Mouse (Mus musculus) erythroblast, adult 5-6 weeks (primary cell): Measurements from ENCODE around the gene Ski. TPM values are rescaled to one million over a fixed set of nuclear protein-coding genes. Genes with fewer than 3 reads are reported as not detected.

ENCODE experiments used
- ATAC-seq: replicated peaks from 2 replicates; pipeline ENCODE4 v1.8.0; 2016; ENCODE audit warnings: moderate number of reproducible peaks, mild to moderate bottlenecking, moderate TSS enrichment, inconsistent platforms; ENCODE audit not compliant: poor library complexity, low FRiP score, severe bottlenecking
- total RNA-seq, 2 experiments: library from RNA; stranded (forward) in 1 of 2; stranded (reverse) in 1 of 2; fragments of 150-400 nt in 1 of 2; fragments of 200-764, 138-1000 nt in 1 of 2; gene quantifications; 2 replicates each; pipeline versions ENCODE4 v1.2.3 to v1.2.4; 2015 to 2017; ENCODE audit warnings: low replicate concordance in 2 of 2

Gene Ski
- total RNA-seq, 2 experiments from 2014 or later = 3.4 to 10.8 TPM

DNA sequence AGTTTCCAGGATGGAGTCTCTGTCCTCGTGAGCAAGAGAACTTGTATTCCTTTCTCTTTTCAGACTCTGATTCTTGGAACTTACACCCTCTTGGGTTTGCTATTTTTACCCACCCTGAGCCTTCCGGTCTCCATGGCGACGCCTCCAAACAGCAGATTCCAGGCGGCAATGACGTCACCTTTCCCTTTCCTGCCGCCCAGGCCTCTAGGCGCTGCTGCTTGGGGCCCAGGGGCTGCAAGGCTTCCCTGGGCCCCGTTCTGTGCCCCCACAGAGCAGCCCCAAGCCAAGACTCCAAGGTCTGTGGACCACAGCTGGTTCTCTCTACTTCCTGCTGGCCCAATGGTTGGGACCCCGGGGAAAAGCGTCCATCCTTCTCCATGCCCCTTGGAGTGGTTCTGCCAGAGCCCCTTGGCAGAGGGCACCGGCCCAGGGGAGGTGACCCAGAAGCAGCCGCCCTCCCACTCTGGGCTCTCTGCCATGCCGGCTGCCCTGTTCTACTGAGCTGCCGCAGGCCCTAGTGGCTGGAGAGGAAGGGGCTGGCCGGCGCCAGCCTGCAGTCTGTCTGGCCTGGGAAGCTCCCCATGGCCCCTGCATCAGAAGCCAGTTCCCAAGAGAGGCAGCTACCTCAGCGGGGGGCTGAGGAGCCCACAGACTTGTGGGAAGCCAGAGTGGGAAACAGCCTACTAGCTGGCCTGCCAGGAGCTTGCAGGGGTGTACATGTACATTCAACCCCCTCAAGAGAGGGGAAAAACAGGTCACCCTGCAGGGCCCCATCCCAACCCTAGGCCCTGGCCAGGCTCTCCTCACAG, 13.1 kb upstream of the Ski start:
- ATAC-seq = no peak

DNA sequence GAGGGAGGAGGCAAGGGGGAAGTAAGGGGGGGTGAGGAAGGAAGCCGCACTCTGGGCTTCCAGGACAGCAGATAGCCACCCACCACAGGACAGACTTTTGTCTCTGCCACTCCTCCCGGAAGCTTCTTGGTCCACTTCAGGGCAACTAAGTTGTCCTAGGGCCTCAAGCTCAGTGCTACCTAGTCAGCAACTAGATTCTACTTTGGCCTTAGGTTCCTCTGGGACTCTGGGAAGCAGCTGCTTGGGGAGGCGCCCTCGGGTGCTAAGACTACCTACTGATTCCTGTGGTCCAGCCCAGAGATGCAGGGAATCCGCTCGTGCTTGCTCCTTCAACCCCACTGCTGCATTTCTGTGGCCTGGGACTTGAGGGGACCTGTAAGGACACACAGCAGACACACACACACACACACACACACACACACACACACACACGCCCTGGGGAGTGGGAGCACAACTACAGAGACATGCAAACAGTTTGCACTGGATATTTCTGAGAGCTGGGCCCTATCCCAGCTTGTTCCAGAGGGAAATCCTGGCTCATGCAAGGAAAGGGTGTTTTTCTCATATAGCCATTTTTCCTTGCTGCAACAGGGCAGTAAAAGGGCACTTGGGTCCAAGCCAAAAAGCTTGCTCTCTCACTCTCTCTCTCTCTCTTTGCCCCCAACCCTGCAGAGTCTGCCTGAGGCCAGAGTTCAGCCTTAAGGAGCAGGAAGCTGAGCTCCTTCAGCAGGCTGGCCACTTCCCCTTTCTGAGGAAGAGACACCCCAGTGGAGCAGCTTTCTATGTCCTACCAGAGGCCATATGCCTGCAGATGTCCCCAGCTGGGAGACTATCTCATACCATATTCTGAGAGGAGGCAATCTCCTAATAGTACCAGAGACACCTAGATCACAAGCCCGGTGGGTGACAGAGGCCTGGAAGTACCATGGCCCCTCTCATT, 12.2 kb upstream of the Ski start:
- no peak for ATAC-seq

DNA sequence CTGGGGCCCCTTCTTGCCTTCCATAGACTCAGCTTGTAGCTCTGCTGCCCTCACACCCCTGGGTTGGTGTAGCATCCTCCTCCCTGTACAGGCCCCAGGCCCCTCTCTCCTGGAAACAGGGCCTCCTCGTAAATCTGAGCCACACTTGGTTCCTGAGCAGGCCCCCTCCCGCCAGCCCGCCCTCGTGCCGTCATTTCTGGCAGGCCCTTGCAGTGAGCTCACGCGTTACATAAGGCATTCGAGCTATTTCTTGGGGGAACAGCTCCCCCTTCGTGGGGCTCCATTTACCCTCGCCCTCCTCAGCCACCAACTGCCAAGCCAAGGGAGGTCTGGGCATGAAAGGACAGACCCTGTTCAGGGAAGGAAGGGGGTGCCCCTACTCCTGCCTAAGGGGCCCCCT, 11.5 kb upstream of the Ski start:
- ATAC-seq = no peak

DNA sequence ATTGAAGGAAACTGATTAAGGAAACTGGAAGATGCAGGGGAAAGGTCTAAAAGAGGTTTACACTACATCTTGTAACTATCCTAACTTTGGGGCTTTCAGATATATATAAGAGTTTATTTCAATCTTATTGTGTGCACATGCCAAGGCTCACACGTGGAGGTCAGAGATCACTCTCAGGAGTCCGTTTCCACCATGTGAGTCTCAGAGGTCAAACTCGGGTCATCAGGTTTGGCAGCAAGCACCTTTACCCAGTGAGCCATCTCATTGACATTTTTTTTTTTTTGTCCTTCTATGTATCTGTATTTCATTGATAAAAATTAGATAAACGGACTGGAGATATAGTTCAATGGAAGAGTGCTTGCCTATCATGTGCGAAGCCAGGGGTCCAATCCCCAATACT, 6.1 kb upstream of the Ski start:
- ATAC-seq = no peak

DNA sequence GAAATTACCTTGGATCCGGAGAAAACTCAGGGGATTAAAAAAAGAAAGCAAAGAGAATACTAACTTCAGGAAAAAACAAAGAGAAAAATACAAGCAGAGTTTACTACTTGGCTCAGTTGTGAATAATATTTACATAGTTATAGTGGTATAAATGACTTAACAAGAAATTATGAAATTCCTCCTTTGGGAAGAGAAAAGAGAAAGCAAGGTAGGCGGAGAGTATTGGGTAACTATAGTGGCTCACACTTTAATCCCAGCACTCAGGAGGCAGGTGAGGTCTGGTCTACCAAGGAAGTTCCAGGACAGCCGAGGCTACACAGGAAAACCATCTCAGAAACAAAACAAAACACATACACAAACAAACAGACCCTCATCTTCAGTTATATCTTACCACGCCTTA, 5.6 kb upstream of the Ski start:
- ATAC-seq = no peak

DNA sequence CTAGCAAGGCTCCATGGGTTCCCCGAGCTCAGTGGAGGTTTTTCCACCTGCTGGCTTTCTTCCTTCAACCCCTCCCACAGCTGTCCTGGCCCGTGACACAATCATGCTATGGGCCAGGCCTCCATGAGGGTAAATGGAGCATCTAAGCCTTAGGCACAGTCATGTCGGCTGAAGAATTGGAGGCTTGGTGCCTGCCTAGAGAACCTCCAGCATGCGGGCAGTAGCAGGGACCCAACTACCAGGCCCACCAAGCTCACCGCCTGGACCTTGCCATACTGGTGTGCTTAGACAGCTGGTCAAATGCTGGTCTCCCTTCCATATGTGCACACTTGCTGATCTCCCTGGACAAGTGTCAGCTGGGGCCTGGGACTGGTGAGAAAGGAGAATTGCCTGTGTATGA, 3.5 kb upstream of the Ski start:
- no peak for ATAC-seq

DNA sequence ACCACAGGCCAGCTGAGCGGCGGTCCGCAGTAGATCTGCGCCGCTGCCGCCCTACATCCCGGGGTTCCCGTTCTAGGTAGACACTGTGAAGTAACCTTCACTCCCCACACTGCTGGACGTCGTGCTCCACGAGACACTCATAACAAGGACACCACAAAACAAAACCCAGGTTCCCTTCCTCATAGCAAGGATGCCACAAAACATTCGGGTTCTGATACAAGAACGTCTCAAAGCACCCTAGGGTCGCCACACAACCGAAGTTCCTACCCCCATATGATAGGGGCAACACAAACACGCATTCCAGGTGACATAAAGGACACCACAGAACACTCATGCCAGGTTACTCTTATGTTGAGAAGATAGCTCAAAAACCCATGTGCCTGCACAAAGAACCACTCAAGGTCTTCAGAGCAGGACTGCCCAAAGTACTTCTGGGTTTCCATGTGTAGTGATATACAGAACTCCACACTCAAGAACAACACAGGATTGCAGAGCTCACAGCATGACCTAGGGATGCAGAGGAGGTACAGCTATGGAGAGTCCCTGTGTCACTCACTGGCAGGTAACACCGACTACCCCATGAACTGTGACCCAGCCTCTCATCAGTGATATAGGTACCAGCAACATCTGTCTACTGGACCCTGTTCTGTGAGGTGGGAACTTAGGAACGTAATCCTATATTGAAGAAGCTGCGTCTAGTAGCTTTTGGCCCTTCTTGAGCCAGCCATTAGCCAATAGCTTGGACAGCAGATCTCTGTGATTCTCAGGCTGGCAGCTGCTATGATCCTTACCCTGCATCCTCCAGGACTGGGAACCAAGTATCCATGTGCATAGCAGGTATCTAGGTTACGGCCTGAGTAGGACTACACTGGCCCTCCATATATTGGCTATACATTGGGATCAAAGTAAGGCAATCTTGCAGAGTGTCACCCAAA, 1.5 kb upstream of the Ski start:
- ATAC-seq = no peak

DNA sequence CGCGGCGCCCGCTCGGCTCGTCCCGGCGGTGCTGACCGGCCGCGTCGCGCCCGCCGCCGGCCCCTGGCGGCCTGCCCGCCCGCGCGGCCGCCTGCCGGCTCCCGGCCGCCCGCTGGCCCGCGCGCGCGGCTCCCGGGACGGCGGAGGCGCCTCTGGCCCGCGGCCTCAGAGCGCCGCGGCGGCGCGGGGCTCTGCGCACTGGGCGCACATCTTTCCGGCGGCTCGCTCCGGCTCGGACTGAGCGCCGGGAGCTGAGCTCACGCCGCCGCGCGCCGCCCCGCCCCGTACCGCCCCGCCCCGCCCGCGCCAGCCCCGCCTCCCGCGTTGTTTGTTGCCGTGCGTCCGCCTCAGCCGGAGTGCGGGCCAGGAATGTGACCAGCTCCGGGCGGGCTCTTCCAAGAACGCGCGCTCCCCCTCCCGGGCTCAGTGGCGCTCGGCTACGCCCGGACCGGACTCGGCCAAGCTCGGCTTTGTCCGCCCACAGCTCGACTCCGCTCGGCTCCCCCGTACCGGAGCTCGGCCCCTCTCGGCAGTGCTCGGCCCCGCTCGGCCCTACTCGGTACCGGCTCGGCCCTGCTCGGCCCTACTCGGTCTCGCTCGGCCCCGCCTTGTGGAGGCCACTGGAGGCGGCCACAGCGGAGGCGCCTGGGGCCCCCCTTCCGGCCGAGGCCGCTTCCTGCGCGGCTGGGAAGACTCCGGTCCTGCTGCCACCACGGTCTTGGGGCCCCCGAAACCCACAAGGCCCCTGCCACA, 625 bp upstream of the Ski start:
- peak; percentile 78 for ATAC-seq

DNA sequence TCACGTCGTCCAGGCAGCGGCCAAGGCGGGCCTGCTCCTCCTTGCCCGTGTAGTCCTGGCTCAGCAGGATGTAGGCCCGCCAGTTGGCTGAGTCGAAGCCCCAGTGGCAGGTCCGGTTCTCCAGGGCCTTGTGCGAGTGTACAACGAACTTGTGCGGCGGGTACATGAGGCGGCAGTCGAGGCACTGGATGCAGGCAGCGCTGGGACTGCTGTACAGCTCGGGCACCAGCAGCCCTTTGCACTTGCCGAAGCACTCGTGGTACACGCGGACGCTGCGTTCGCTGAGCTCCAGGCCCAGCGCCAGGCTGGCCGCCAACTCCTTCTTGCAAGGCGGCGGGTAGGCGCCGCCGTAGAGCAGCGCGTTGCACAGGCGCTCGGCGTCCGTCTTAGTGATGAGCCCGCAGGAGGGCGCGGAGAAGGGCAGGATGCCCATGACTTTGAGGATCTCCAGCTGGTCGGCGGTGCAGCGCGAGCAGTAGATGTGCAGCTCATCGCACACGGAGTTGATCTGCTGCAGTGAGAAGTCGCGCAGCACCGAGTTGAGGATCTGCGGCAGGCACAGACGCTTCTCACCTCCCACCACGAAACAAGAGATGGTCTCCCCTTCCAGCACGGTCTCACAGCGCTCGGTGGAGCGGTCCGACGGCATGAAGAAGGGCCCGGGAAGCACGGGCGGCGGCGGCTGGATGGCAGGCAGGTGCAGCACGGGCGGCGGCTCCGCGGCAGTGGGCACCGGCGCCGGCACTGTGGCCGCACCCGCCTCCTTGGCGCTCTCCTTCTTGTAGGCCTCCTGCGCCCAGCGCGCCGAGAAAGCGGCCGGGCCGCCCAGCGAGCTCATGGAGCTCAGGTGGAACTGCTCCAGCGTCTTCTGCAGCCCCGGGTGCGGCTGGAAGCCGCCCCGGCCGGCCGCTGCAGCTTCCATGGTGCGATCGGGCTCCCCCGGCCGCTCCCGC, 517 bp downstream of the Ski start:
- no peak for ATAC-seq

DNA sequence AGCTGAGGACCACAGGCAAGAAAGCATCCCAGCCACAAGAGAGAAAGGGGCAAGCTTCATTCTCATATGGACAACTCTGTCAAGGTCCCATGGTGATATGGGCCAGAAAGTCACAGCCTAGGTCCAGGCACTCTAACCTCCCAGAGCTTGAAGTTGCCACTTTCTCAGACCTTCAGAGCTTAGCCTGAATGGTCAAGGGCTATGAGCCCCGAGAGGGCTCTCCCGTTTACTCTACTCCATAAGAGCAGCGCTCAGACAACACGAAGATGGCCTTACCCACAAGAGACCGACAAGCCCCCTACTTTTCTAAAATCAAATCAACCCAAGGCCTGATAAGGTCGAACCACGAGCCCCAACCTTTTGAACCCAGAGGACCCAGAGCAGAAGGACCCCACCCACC, 1.3 kb downstream of the Ski start:
- no peak for ATAC-seq

DNA sequence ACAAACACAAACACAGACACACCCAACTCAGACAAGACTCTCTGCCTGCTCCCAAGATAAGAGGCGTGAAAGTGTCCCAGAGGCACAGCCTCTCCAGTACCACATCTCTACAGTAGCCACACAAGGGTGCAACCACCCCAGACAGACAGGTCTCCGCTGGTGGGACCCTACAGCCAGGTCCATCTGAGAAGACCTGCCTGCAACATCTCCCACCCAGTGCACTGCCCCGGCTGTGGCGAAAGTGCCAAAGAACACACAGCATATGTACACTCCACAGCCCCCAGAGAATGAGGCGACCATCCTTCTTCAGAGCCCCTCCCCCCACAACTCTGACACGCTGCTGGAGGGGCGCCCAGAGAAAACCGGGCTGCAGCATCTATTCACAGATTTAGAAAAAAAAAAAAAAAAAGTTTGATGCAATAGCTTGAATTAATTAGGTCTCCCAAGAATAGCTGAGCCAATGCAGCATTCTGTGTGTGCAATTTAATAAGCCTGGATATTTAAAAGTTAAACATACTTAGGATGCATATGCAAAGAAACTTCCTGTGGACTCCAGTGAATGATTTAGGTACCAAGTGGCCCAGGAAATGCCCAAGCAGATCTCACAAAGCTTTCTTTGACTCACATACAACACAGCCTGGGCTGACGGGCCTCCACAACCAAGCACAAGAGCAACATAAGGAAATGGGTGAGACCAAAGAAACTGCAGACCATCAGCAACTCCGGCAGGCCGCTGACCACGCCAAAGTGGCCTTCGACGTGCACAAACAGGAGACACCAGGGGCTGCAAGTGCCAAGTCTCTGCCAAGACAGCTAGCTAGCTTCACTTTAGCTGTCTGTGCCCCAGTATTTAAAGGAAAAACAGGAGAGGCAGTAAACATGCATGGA, 1.9 kb downstream of the Ski start:
- no peak for ATAC-seq

DNA sequence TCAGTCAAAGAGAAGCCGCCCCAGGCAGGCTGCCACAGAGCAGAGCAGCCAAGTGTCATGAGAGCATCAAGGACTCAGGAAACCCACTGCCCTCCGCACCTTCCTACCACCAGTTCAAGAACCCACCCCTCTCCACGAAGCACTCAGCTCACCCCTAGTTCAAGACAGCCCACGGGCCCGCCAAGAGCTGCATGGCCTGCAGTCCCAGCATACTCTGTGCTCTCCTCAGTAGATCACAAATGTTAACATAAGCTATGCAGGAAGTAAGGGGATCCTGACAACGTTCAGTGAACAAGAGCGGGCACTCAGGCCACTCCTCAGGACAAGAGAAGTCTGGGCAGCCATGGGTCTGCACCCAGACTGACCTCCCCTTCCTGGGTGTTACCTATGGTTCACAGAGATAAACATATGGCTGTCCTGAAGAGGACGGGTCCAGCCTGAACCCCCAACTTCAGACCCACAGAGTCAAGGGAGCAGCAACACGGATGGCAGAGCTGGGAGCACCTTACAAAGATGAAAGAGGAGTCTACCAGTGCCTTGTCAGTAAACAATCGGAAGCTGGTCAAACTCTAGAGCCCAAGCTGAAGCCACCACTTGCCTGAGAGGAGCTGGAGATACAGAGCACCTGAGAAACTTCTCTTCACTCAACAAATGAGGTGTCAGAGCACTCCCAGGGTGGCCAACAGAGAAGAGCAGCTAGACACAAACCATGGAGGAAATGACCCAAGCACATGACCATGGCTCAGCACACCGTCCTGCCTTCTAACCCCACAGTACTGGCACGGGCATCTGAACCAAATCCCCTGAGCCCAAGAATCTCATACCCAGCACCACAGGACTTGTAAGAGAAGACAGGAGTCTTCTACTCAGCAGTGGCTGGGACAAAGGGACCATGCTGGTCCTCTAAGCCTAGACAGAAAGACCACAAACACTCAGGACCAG, 2.9 kb downstream of the Ski start:
- no peak for ATAC-seq

DNA sequence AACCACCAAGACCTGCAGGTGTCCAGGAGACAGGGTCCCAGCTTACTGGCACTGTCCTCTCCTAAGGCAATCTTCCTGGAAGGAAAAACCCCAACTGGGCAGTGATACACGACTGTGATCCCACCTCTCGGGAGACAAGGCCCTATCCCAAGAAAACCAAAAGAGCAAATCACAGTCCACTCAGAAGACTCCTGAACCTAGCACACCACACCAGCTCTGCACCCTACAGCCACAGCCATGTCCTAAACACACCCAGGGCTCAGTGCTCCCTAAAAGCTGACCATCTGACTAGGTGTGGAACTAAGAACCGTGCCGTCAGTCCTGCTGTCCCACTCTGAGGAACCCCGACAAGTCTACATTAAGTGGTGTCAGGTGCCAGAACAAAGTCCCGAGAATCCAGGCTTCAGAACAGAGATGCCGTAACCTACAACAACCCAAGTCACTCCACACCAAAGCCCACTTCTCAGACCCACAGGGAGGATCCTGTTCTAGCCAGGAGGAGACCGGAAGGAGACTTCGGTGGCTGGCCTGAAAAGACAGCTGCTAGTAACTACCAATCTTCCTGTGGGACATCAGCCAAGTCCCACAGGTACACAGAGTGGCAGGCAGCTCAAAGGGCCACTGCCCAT, 4.2 kb downstream of the Ski start:
- no peak for ATAC-seq

DNA sequence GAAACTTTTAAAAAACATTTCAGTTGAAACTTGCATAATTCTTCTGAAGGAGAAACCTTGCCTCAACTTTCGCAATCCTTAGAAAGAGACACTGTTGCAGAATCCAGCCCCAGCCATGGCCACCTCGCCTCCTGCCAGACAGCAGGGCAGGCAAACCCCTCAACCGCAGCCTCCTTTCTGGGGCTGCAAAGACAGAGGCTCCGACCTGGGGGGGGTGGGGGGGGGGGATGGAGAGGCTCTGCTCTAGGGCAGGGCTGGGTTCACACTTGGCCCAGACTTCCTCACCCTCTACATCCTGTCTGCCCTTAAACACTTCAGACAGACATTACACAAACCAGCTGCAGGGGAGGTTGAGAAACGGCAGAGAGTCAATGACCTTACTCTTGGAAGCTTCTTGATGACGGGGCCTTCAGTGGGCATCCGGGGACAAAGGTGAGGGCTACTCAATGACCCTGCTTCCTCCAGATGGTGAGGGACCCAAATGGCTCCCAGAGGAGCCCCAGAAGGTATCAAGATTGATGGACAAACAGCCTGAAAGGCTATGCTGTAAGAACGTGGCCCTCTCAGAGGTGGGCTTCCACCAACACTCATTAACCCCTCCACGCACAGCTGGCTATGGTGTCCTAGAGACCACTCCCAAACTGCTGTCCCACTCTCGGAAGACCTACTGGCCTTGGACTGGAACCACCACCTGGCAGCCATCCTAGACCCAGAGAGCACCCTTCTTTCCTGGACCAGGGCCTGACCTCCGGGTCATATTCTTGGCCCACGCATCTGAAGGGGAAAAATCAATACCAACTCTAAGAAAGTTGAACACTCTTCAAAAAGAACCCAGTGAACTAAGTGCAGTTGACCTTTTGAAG, 4.9 kb downstream of the Ski start:
- no peak for ATAC-seq
